Mouse (Mus musculus) adrenal gland, postnatal 25 days (tissue): ENCODE measurements around the gene Vmn2r41. TPM values are rescaled to one million over a fixed set of nuclear protein-coding genes. Genes with fewer than 3 reads are reported as not detected.
A peak's percentile ranks its signal among the peaks of the same experiment; 100 is the strongest.
"Not testable (repeated sequence)": the region's sequence is repeated elsewhere in the genome, so short reads cannot be mapped to it uniquely, and the experiment has no call there.

ENCODE experiments used
- DNase-seq: peaks from one replicate; pipeline ENCODE4 v3.0.0; 2021; ENCODE audit warnings: mixed read lengths
- long read RNA-seq: library from polyadenylated mRNA; stranded (forward); transcript quantifications from one replicate; pipeline ENCODE4 v2.0.0, GENCODE M21; 2021
- total RNA-seq: library from RNA; stranded (reverse); gene quantifications from 2 replicates; pipeline ENCODE4 v1.2.3, GENCODE M21; 2021

Gene Vmn2r41
- not detected in 2 replicates for total RNA-seq
- long read RNA-seq, result 0 reads

- DNase-seq, result not testable (repeated sequence)
Measured at GRCm38 (mm10) chr7:8161554-8161953, at the start of gene Vmn2r41. Gene Vmn2r41 (minus strand): TSS chr7:8161654.

- DNase-seq, result not testable (repeated sequence)
Measured at GRCm38 (mm10) chr7:8200220-8200619, 38.8 kb upstream of the Vmn2r41 start, which contains the start of gene Vmn2r42. Gene Vmn2r42 (minus strand): TSS chr7:8200320.

- DNase-seq, result peak; percentile 15
Measured at GRCm38 (mm10) chr7:8092871-8093270, 68.6 kb downstream of the Vmn2r41 start.

Other genes with a start within 250 kb of the Vmn2r41 start
- gene Vmn2r42, start 38.7 kb upstream of the Vmn2r41 start, total RNA-seq, result not detected in 2 replicates
- not detected in 2 replicates for gene Vmn2r43, start 98.9 kb upstream of the Vmn2r41 start, total RNA-seq
- not detected in 2 replicates for gene Vmn2r44, start 221.7 kb upstream of the Vmn2r41 start, total RNA-seq